Mouse (Mus musculus): Measurements from ENCODE around the gene Eif4g1.

DNA sequence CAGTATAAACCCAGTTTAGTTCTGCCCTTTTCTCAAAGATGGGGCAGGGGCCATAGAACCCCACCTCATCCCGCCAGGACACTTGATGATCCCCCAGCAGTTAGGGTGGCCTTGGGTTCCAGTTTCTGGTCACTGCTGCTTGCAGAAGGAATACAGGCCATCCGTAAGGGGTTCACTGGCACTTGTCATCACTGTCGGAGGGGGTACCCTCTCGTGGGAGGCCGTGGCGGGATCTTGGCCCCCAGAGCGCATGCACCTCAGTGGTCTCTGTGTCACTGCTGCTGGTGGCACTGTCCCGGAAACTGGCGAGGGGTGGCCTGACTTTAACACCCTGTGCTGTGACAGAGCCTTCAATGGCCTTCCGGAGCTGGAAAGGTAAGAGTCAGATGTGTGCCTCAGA lies 35.0 kb downstream of the Eif4g1 start:
- TF ChIP-seq CTCF (IDR thresholded peaks at IDR 0.05; ENCODE audit: low read depth) (no peak), EP300 (IDR thresholded peaks at IDR 0.05; ENCODE audit: low read depth) (no peak)

Data from heart, postnatal 0 days (tissue).